Mouse (Mus musculus) cerebellum, adult 11 months (tissue): Measurements from ENCODE around the gene Rin2.

Source experiments
- DNase-seq: peaks from one replicate; pipeline ENCODE4 v3.0.0; 2022

Rin2 gene

GRCm38 (mm10) chr2:145794318-145794954, 119.4 kb downstream of the Rin2 start:
- peak; percentile 15 for DNase-seq

DNA sequence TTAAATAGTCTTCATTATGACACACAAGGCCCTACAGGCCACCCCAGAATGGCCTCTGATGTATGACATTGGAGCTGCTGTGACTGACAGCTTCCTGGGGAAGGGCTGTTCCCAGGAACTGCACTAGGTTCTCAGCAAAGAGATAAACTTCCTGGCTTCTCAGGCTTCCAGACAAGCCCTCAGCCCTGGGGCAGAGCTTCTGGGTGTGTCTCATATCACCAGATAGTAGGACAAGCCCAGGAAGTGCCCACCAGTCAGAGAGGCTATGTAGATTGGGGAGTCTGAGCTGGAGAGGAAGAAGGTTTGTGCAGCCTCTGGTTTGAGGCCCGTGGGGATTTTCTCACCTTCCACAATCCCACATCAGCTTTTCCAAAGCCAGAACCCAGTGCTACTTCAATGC, 122.8 kb downstream of the Rin2 start:
- DNase-seq, result no peak

DNA sequence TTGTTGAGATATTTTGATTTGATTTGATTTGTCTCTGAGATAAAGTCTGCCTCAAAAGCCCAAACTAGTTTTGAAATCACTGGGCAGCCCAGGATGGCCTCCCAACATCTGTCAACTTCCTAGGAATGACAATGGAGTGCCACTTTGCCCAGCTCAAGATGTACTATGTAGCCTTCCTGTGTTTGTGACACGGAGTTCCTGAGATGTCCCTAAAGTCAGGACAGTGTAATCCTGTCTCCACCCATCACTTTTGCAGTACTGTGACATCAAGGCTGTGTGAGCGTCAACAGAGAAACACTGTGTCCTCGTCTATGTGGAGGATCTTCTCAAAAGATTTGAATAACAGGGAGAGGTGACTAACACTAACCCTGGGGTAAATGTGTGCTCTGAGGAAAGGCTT, 123.9 kb downstream of the Rin2 start:
- no peak for DNase-seq

DNA sequence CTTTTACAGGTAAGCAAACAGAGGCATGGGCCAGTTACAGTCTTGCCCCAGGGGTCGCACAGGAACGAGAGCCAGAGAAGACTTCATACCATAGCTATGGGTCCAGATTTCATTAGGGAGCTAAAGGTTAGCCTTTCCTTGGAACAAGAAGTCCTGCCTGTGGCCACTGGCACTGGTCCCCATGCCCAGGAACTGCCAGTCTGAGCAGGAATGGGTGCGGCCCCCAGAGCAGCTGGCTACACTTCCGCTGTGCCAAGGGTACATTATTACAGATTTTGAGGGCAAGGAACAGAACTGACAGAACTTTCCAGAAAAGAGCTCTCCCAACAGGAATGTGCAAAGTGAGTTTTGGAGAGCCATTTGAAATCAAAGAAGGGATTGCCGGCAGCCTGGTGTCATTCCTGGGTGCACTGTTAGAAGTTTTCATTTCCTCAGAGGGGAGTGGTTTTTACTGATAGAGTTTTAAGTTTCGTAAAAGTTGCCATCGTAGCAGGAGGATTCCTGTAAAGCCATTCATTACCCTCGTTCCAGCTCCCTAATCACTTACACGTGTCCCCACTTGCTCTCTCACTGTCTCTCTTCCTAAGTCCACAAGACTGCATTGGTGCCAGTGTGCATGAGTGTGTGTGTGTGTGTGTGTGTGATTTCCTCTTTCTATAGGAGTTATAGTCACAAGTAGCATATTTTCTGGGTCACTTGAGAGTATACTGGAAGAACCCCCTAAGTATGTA, 126.5 kb downstream of the Rin2 start:
- no peak for DNase-seq

DNA sequence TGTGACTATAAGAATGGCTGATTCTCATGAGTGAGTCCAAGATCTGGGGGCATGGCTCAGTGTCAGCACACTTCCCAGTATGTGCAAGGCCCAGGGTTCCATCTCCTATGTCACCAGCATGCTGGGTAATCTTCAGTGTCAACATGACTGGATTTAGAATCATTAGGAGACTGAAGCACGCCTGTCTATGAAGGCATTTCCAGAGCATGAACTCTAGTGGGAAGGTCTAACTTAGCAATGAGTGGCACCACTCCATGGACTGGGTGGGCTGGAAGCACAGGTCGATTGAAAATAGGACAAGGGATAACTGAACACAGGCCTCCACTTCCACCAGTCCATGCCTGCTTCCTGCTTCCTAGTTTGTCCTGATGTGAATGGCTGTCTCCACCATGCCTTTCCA, 127.6 kb downstream of the Rin2 start:
- no peak for DNase-seq

GRCm38 (mm10) chr2:145803822-145804342, 128.9 kb downstream of the Rin2 start:
- no peak for DNase-seq

DNA sequence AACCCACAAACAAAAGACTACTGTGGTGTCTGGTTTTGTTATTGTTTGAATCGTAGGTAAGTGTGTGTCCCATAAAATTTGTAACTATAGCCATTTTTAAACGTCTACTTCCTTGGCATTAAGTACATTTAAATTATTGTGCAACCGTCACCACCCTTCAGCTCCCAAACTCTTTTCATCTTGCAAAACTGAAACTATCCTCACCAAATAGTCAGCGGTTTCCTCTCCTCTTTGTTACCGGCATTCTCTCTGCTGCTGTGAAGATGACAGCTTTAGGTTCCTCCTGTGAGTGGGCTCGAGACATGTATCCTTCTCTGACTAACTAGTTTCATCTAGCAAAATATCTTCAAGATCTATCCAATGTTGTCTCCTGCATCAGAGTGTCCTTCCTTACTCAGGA, 129.5 kb downstream of the Rin2 start:
- DNase-seq, result no peak

DNA sequence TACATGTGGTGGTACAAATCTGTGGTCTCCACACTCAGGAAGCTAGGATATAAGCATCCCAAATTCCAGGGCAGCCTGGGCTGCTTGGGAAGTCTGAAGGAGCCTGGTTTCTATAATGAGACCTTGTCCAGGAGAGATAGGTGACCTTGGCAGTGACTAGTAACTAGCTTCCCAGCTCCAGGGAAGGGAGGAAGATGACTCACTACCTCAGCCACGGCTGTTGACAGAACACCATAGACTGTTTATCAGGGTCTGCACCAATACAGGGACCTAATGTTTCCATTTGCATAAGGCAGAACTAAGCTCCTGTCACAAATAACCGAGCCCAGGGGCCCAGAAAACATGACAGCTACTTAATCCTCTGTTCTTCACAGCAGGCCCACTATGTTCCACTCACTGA, 132.3 kb downstream of the Rin2 start:
- DNase-seq, result no peak

GRCm38 (mm10) chr2:145808251-145808650, 133.2 kb downstream of the Rin2 start:
- DNase-seq, result no peak

DNA sequence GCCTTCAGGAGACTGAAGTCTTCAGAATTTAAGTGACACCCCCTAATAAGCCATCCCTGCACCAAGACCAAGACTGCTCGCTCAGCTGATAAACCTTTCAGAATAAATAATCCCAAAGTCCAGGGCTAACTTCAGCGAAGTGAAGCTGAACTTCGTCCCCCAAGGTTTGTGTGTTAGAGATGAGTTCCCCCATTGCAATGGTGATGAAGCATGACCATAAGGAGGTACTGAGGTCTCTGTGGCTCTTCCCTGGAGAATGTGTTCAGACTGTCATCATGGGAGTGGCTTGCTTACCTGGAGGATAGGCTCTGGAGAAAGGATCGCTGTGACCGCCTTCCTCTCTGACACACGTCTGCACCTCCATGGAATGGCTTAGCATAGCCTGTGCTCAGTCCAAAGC, 133.7 kb downstream of the Rin2 start:
- no peak for DNase-seq

DNA sequence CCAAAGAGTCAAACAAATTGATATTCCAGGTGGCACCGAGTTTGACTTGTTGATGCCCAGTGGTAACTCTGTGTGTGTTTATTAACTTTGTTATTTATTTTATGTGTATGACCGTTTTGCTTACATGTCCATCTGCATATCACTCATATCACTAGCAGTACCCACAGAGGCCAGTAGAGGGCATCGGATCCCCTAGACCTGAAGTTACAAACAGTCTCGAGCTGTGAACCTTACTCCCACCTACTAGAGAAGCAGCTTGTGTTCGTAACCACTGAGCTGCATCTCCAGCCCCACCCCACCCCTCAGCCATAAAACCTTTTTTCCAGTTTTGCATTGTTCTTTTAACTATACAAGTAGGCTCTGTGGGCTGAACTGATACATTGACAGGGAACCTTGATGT, 135.7 kb downstream of the Rin2 start:
- DNase-seq, result no peak

GRCm38 (mm10) chr2:145812818-145813217, 137.8 kb downstream of the Rin2 start:
- no peak for DNase-seq

DNA sequence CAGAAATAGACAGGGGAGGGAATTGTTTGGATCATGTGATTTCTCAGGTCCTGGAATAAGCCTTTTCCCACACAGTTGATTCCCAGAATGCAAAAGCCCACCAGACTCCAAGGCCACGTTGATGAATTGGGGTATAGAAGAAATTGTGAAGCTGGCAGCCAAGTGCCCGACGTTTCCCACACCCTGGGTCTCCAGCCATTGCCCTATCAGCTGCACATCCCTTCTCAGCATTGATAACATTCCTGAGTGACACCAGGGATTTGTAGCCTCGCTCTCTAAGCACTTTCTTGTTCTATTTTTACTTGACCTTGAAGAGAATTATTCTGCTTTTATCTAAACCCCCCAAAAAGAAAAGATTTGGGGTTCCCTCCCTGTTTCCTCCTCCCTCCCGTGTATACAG, 142.2 kb downstream of the Rin2 start:
- DNase-seq, result no peak

- no peak for DNase-seq
Observed at GRCm38 (mm10) chr2:145822013-145822782, 147.2 kb downstream of the Rin2 start.

- no peak for DNase-seq
Observed at GRCm38 (mm10) chr2:145822783-145823729, 148.0 kb downstream of the Rin2 start.

GRCm38 (mm10) chr2:145824749-145825148, 149.7 kb downstream of the Rin2 start:
- no peak for DNase-seq

GRCm38 (mm10) chr2:145825221-145825620, 150.2 kb downstream of the Rin2 start:
- DNase-seq, result no peak

- no peak for DNase-seq
Observed at GRCm38 (mm10) chr2:145827930-145828329, 152.9 kb downstream of the Rin2 start.

GRCm38 (mm10) chr2:145828603-145829002, 153.6 kb downstream of the Rin2 start:
- no peak for DNase-seq

DNA sequence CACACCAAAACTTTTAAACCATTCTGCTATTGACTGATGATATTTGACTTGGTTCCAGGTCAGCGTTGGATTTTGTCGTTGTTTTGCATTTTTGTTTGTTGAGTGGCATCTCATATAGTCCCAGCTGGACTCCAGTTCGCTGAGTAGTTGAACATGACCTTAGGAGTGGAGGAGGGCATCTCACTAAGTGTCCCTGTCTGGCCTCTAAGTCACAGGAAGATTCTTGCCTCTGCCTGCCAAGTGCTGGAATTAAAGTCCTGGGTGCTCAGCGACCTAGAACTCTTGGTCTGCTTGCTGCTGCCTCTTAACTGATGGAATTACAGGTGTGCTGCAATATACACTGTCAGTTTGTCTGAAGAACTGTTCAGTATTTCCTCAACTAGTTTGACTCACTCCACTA, 154.2 kb downstream of the Rin2 start:
- DNase-seq, result no peak

- no peak for DNase-seq
Observed at GRCm38 (mm10) chr2:145830417-145830816, 155.4 kb downstream of the Rin2 start.
